Mouse (Mus musculus): ENCODE data around the gene Limk2.

The Limk2 gene

DNA sequence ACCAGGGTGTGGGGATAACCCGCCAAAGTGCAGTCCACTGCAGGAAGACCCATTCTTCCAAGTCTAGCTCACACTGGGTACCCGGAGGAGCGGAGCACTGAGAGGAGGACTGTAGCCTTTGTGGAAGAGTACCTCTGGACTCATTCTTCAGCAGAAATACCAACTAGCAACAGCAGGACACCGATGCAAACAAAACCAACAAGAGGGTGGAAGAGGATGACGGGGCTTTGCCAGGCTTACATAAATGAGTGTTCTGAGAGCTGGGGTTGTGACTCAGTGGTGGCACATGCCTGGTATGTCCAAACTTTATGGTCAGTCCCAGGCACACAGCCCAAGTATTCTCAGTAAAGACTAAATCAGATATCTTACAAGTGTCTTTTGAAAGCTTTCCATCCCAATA, 107.9 kb downstream of the Limk2 start:
- DNase-seq (ENCODE audit: low spot score in 2 of 2), result no peak

DNA sequence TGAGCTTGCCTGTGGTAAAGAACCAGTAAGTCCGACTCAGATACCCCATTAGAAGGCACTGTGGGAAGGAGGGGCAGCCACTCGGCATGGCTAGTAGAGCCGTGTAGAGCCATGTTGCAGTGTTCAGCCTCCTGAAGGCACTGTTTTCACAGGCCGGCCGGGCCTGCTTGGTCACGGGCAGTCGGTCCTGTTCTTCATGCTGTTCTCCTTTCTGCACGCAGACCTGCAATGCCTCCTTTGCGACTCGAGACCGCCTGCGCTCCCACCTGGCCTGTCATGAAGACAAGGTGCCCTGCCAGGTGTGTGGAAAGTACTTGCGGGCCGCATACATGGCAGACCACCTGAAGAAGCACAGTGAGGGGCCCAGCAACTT, 110.2 kb downstream of the Limk2 start:
- no peak for DNase-seq (ENCODE audit: low spot score in 2 of 2)

DNA sequence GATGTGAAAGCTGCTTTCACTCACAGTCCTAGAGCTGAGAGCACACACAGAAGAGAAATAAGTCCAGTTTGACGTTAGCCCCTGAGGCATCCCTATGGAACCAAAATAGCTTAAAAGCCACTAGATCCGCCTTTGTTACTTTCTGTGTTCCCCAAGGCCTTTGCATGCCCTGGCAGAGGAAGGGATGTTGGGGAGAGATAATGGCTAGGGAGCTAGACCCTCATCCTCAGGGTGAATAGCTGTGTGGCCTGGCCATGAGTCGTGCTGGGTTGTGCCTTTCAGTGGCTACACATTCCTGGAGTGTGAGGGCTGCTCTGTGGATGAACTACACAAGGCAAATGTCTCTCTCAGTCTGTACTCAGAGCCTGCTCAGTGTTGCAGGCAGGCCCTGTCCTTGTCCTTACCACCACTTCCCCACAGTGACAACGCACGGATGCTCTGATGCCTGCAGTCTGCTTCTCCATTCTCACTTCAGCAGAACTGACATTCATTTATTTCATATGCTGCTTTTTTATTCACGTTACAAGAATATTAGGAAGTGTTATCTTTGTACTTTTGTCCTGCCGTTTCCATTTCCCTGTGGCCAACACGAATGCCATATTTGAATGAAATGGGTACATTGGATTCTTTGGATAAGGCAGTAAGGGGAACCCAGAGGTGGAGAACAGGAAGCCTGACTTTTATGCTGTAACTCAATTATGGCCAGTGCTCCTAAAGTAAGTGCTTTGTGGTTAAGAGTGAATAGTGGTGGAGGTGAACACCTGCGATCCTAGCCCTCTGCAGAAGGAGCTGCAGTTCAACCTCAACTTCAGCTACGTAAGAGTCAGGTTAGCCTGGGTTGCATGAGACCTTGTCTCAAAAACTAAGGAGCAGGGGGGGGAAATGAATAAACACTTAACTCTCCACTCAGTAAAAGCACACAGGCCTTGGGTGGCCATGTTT, 110.8 kb downstream of the Limk2 start:
- no peak for DNase-seq (ENCODE audit: low spot score in 2 of 2)

DNA sequence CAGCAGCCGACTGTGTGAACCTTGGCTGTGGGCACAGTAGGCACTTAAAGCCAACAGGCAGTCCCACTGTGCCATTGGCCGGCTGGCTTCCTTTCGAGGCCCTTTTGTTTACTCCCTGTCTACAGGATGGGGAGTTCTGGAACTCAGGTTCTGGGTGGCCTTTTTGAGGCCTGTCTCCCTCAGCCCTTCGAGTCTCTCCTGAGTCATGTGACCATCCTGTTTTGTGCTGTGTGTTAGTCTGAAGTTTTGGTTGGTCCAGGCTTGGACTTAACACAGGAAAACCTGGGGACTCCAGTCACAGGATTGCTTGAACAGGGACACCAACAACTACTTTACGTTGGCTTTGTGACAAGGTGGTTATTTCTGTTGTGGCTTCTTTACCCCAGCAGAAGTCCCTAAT, 112.9 kb downstream of the Limk2 start:
- DNase-seq (ENCODE audit: low spot score in 2 of 2), result no peak

DNA sequence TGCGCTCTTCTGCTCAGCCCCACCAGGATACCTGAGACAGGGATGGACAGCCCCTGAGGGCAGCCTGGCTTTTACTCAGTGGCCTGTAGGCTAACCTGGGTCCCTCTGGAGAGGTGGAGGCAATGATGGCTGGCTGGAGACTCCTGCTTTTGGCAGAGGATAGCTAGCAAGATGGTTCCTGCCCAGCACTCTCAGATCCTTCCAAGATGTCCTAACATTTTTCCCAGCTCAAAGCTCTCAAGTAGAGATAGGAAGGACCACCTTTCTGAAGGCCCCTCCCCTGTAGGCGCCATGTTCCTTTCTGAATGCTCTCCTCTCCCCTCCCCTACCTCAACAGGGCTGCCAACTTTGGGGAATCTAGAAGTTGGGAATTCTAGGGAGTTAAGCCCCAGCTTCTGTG, 114.3 kb downstream of the Limk2 start:
- no peak for DNase-seq (ENCODE audit: low spot score in 2 of 2)
